Mouse (Mus musculus) liver, postnatal 0 days (tissue): ENCODE measurements around the gene Riok1.

Experiments
- CTCF ChIP-seq: sonication (generic); IDR thresholded peaks from 2 replicates; pipeline ENCODE4 v1.5.1; 2016; ENCODE audit warnings: antibody characterized with exemption, low read depth
- EP300 ChIP-seq: IDR thresholded peaks from 2 replicates; pipeline ENCODE4 v1.6.1; 2016; ENCODE audit warnings: antibody characterized with exemption, low read depth, mild to moderate bottlenecking

DNA sequence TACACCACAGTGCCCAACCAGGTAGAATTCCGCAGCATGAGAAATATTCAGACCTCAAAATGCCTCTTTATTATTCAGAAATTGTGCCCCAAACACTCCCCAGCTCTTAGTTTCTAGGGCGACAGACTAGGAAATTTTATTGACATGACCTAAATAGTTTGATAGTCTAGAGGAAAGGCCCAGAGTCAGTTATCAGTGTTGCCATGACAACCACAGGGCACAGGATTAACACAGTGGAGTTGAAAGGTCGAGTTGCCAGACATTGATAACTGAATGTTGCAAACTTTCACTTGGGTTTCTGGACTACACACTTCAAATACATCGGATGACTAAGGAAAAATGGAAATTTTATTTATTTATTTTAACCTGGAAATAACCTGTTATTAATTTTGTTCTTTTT, 53.1 kb downstream of the Riok1 start:
- TF ChIP-seq CTCF (no peak), EP300 (no peak)
